10 mouse cellular contexts compared by ENCODE assay signal in genomic region chr13:54591776-54592356, GRCm38 (mm10). TPM values are rescaled to one million over a fixed set of nuclear protein-coding genes. Genes with fewer than 3 reads are reported as not detected.
DNase-seq lines count a peak whose midpoint lies in the region; ATAC-seq and TF ChIP-seq lines count a peak whose summit lies in the region.
"Had no signal": no experiment of that assay in that cellular context is flagged by ENCODE, and none has a peak within 500 bp of the region (broad histone marks: within the 10 kb centered on the region; RNA-seq: fewer than 3 reads in every experiment).

No protein-coding gene starts in this region.

- H3K9me3 ChIP-seq in forebrain, embryonic 15.5 days = no peaks in the 10 kb centered on the region
- no peaks in the 10 kb centered on the region for H3K9me3 ChIP-seq in forebrain, embryonic 10.5 days
- no peaks in the 10 kb centered on the region for H3K9me3 ChIP-seq in intestine, embryonic 16.5 days (ENCODE audit: control insufficient read depth, low read length)

- no peak overlapping the region for H3K27ac ChIP-seq in forebrain, embryonic 15.5 days (replicated peaks)
- no peak overlapping the region for H3K27ac ChIP-seq in forebrain, embryonic 10.5 days
- no peak overlapping the region for H3K27ac ChIP-seq in left cerebral cortex, adult 2 months
- H3K27ac ChIP-seq in intestine, embryonic 16.5 days (ENCODE audit: low read length) = no peak overlapping the region

- no peak overlapping the region for H3ac ChIP-seq in myocyte (ENCODE audit: control insufficient read depth, insufficient read length)

- 0 out of 2 replicates have a peak overlapping the region, but pooled peaks have one; percentile 82 for H3K4me2 ChIP-seq in forebrain, embryonic 15.5 days (replicated peaks)
- 0 out of 2 replicates have a peak overlapping the region, but pooled peaks have one; percentile 68 for H3K4me2 ChIP-seq in intestine, embryonic 16.5 days (ENCODE audit: low read depth, low read length)
- H3K4me2 ChIP-seq in myocyte (ENCODE audit: low read depth) = peak overlapping the region; percentile 86

- H3K27me3 ChIP-seq in forebrain, embryonic 15.5 days = no peaks in the 10 kb centered on the region
- H3K27me3 ChIP-seq in forebrain, embryonic 10.5 days (ENCODE audit: poor library complexity, severe bottlenecking) = no peaks in the 10 kb centered on the region; the same call in 1 of the 2 replicates
- H3K27me3 ChIP-seq in intestine, embryonic 16.5 days (replicated peaks; ENCODE audit: control insufficient read depth, insufficient read depth, low read length) = no peaks in the 10 kb centered on the region
- H3K27me3 ChIP-seq in myocyte (ENCODE audit: control insufficient read depth, insufficient read depth, insufficient read length) = no peaks in the 10 kb centered on the region

- H3K79me2 ChIP-seq in myocyte (ENCODE audit: control insufficient read depth, insufficient read depth) = peaks cover 41% of the 10 kb centered on the region

- intact Hi-C loops in left cerebral cortex, adult 2 months (cut with DNase I) = loop anchor here (2.0 kb wide), 1 partner anchor 19 kb away; the partner anchor contains the start of gene Cltb
- intact Hi-C loops in left cerebral cortex, postnatal 4 days (cut with DNase I) = no loop called here

- no peak overlapping the region for H3K9ac ChIP-seq in forebrain, embryonic 15.5 days (replicated peaks)
- H3K9ac ChIP-seq in intestine, embryonic 16.5 days (ENCODE audit: low read depth, low read length) = no peak overlapping the region

- TF ChIP-seq CTCF in left cerebral cortex, adult 2 months (IDR thresholded peaks at IDR 0.05) = no peak

- TF ChIP-seq POLR2A in myocyte (IDR thresholded peaks at IDR 0.05; ENCODE audit: insufficient read length, low read depth) = no peak

- 93% methylated on average over 8 of the region's 8 CpGs for WGBS in forebrain, embryonic 15.5 days
- 90% methylated on average over 8 of the region's 8 CpGs for WGBS in forebrain, embryonic 10.5 days
- WGBS in intestine, embryonic 16.5 days = 92% methylated on average over 8 of the region's 8 CpGs

- H3K4me1 ChIP-seq in forebrain, embryonic 15.5 days = peaks cover 37% of the 10 kb centered on the region
- H3K4me1 ChIP-seq in forebrain, embryonic 10.5 days = peaks cover 29% of the 10 kb centered on the region
- peaks cover 21% of the 10 kb centered on the region for H3K4me1 ChIP-seq in intestine, embryonic 16.5 days (ENCODE audit: control insufficient read depth, insufficient read depth, low read length)

- ATAC-seq in forebrain, embryonic 15.5 days (replicated peaks) = no peak
- no peak for ATAC-seq in intestine, embryonic 16.5 days

- H3K36me3 ChIP-seq in forebrain, embryonic 15.5 days = peaks cover 5% of the 10 kb centered on the region
- H3K36me3 ChIP-seq in forebrain, embryonic 10.5 days (replicated peaks) = peaks cover 39% of the 10 kb centered on the region
- 0 out of 2 replicates have a peak, but pooled peaks cover 3% of the 10 kb centered on the region for H3K36me3 ChIP-seq in intestine, embryonic 16.5 days (ENCODE audit: control insufficient read depth, insufficient read depth, low read length)
- H3K36me3 ChIP-seq in myocyte (ENCODE audit: control insufficient read depth, insufficient read depth) = peaks cover 16% of the 10 kb centered on the region

- DNase-seq in forebrain, embryonic 10.5 days (ENCODE audit: extremely low spot score, low spot score) = no peak
- DNase-seq in left cerebral cortex, adult 2 months (ENCODE audit: extremely low spot score in 1 of 2, low spot score in 2 of 2) = no peak
- DNase-seq in left cerebral cortex, adult 18-20 months (ENCODE audit: low spot score in 2 of 2) = no peak
- no peak for DNase-seq in left cerebral cortex, postnatal 4 days
- no peak for DNase-seq in gastrocnemius, postnatal 10 days
- DNase-seq: kidney, adult 8-10 months; right cerebral cortex, adult 18-20 months had no signal

- H3K4me3 ChIP-seq in forebrain, embryonic 15.5 days = peak overlapping the region; percentile 96; the same call in 1 of the 2 replicates
- no peak overlapping the region for H3K4me3 ChIP-seq in forebrain, embryonic 10.5 days
- H3K4me3 ChIP-seq in left cerebral cortex, adult 2 months = peak overlapping the region; percentile 89
- no peak overlapping the region for H3K4me3 ChIP-seq in intestine, embryonic 16.5 days (ENCODE audit: low read length)
- peak overlapping the region; percentile 96 for H3K4me3 ChIP-seq in myocyte

TF ChIP-seq in myocyte, 11 proteins besides CTCF, POLR2A, EP300 and RAD21:
- no peak for TF ChIP-seq CEBPB (IDR thresholded peaks at IDR 0.05; ENCODE audit: insufficient read depth, poor library complexity, severe bottlenecking)
TF ChIP-seq in myocyte: peak in this region for 0.

RNA-seq across cellular contexts. Expression of gene Higd2a, which starts 1.9 kb away (rescaled TPM):
- polyA plus RNA-seq in forebrain, embryonic 15.5 days (2015; fragmentation: Nextera tagmentation; extraction: Ambion mirVana) = 211 and 216 TPM in 2 replicates
- polyA plus RNA-seq in forebrain, embryonic 10.5 days (2016; fragmentation: Nextera tagmentation; extraction: Ambion mirVana) = 143 and 144 TPM in 2 replicates
- 100 to 1,000 TPM; 134 to 144 TPM for total RNA-seq in left cerebral cortex, adult 2 months (2021)
- 100 to 1,000 TPM; 136 to 144 TPM for total RNA-seq in left cerebral cortex, adult 18-20 months (2021)
- polyA plus RNA-seq in intestine, embryonic 16.5 days (2015; fragmentation: Nextera tagmentation; extraction: Ambion mirVana) = 260 TPM in 2 replicates
- 234 TPM for polyA plus RNA-seq in myocyte (2012; fragmentation: generic; extraction: Trizol)
- 100 to 1,000 TPM; 118 to 126 TPM for total RNA-seq in left cerebral cortex, postnatal 4 days (2021)
- total RNA-seq in gastrocnemius, postnatal 10 days (2021) = 100 to 1,000 TPM; 117 to 126 TPM

RNA-seq across cellular contexts. Expression of gene Nop16, which starts 2.0 kb away (rescaled TPM):
- polyA plus RNA-seq in forebrain, embryonic 15.5 days (2015; fragmentation: Nextera tagmentation; extraction: Ambion mirVana) = 57.8 and 61.8 TPM in 2 replicates
- 99.8 and 111 TPM in 2 replicates for polyA plus RNA-seq in forebrain, embryonic 10.5 days (2016; fragmentation: Nextera tagmentation; extraction: Ambion mirVana)
- 10 to 100 TPM; 24.1 to 26.8 TPM for total RNA-seq in left cerebral cortex, adult 2 months (2021)
- total RNA-seq in left cerebral cortex, adult 18-20 months (2021) = 10 to 100 TPM; 23.5 to 24.6 TPM
- 75.3 and 91.4 TPM in 2 replicates for polyA plus RNA-seq in intestine, embryonic 16.5 days (2015; fragmentation: Nextera tagmentation; extraction: Ambion mirVana)
- polyA plus RNA-seq in myocyte (2012; fragmentation: generic; extraction: Trizol) = 51.1 TPM
- total RNA-seq in left cerebral cortex, postnatal 4 days (2021) = 10 to 100 TPM; 30.8 to 36.3 TPM
- 10 to 100 TPM; 17.7 to 19.6 TPM for total RNA-seq in gastrocnemius, postnatal 10 days (2021)

RNA-seq across cellular contexts. Expression of gene Arl10, which starts 17.1 kb away (rescaled TPM):
- 81.8 and 87.6 TPM in 2 replicates for polyA plus RNA-seq in forebrain, embryonic 15.5 days (2015; fragmentation: Nextera tagmentation; extraction: Ambion mirVana)
- polyA plus RNA-seq in forebrain, embryonic 10.5 days (2016; fragmentation: Nextera tagmentation; extraction: Ambion mirVana) = 23.3 and 26.5 TPM in 2 replicates
- total RNA-seq in left cerebral cortex, adult 2 months (2021) = 10 to 100 TPM; 24.1 to 25.6 TPM
- total RNA-seq in left cerebral cortex, adult 18-20 months (2021) = 10 to 100 TPM; 28.2 to 30.3 TPM
- 18.8 and 21.5 TPM in 2 replicates for polyA plus RNA-seq in intestine, embryonic 16.5 days (2015; fragmentation: Nextera tagmentation; extraction: Ambion mirVana)
- 15.3 TPM for polyA plus RNA-seq in myocyte (2012; fragmentation: generic; extraction: Trizol)
- 10 to 100 TPM; 73.5 to 75.1 TPM for total RNA-seq in left cerebral cortex, postnatal 4 days (2021)
- 1 to 10 TPM; 6.0 to 7.8 TPM for total RNA-seq in gastrocnemius, postnatal 10 days (2021)

RNA-seq across cellular contexts. Expression of gene Cltb, which starts 19.3 kb away (rescaled TPM):
- polyA plus RNA-seq in forebrain, embryonic 15.5 days (2015; fragmentation: Nextera tagmentation; extraction: Ambion mirVana) = 119 and 125 TPM in 2 replicates
- 12.4 and 15.3 TPM in 2 replicates for polyA plus RNA-seq in forebrain, embryonic 10.5 days (2016; fragmentation: Nextera tagmentation; extraction: Ambion mirVana)
- 100 to 1,000 TPM; 304 to 316 TPM for total RNA-seq in left cerebral cortex, adult 2 months (2021)
- 100 to 1,000 TPM; 280 to 320 TPM for total RNA-seq in left cerebral cortex, adult 18-20 months (2021)
- 80.1 and 87.4 TPM in 2 replicates for polyA plus RNA-seq in intestine, embryonic 16.5 days (2015; fragmentation: Nextera tagmentation; extraction: Ambion mirVana)
- 43.0 TPM for polyA plus RNA-seq in myocyte (2012; fragmentation: generic; extraction: Trizol)
- 100 to 1,000 TPM; 256 to 262 TPM for total RNA-seq in left cerebral cortex, postnatal 4 days (2021)
- total RNA-seq in gastrocnemius, postnatal 10 days (2021) = 10 to 100 TPM; 82.3 to 88.0 TPM

RNA-seq across cellular contexts. Expression of gene 4833439L19Rik, which starts 26.6 kb away (rescaled TPM):
- polyA plus RNA-seq in forebrain, embryonic 15.5 days (2015; fragmentation: Nextera tagmentation; extraction: Ambion mirVana) = 287 and 293 TPM in 2 replicates
- 201 and 202 TPM in 2 replicates for polyA plus RNA-seq in forebrain, embryonic 10.5 days (2016; fragmentation: Nextera tagmentation; extraction: Ambion mirVana)
- 100 to 1,000 TPM; 134 to 143 TPM for total RNA-seq in left cerebral cortex, adult 2 months (2021)
- 100 to 1,000 TPM; 135 to 137 TPM for total RNA-seq in left cerebral cortex, adult 18-20 months (2021)
- 126 and 127 TPM in 2 replicates for polyA plus RNA-seq in intestine, embryonic 16.5 days (2015; fragmentation: Nextera tagmentation; extraction: Ambion mirVana)
- polyA plus RNA-seq in myocyte (2012; fragmentation: generic; extraction: Trizol) = 117 TPM
- 100 to 1,000 TPM; 148 to 157 TPM for total RNA-seq in left cerebral cortex, postnatal 4 days (2021)
- 100 to 1,000 TPM in 1 of 2 experiments, 10 to 100 TPM in 1; 94.0 to 101 TPM for total RNA-seq in gastrocnemius, postnatal 10 days (2021)

Comparison
In these comparisons a context has a peak if more than half of its experiments do, and no peak if none do; other contexts are left out.
1. H3K4me3 ChIP-seq: peak in forebrain, embryonic 15.5 days (single experiment), left cerebral cortex, adult 2 months (single experiment) and myocyte (single experiment); none in forebrain, embryonic 10.5 days (single experiment) and intestine, embryonic 16.5 days (single experiment).
2. Peak in every context shown above with its lines, with median percentiles within 50 percentile points of each other: H3K4me2 ChIP-seq.